Mouse (Mus musculus) MEL (cell line): ENCODE measurements around the gene Id3.

Source experiments
- CHD1 ChIP-seq: IDR thresholded peaks from 2 replicates; pipeline ENCODE4 v1.6.1; 2012; ENCODE audit warnings: low read depth, mild to moderate bottlenecking, inconsistent platforms, low read length, improper control_type of control experiment
- CTCF ChIP-seq, 3 experiments: IDR thresholded peaks in 2 of 3; conservative IDR thresholded peaks in 1 of 3; 2 replicates each; pipeline ENCODE4 v1.5.1; 2011 to 2012; ENCODE audit warnings: low read length in 3 of 3, low read depth in 2 of 3, mild to moderate bottlenecking in 2 of 3, improper control_type of control experiment in 1 of 3, inconsistent platforms in 1 of 3, mixed read lengths in 1 of 3, moderate library complexity in 1 of 3; ENCODE audit not compliant: control insufficient read depth in 1 of 3, insufficient read depth in 1 of 3, poor library complexity in 1 of 3, severe bottlenecking in 1 of 3
- EP300 ChIP-seq, 2 experiments: IDR thresholded peaks; 2 replicates each; pipeline ENCODE4 v1.6.1; 2011; ENCODE audit warnings: improper control_type of control experiment in 2 of 2, low read length in 2 of 2, low read depth in 1 of 2, mild to moderate bottlenecking in 1 of 2
- MAFK ChIP-seq: IDR thresholded peaks from 2 replicates; pipeline ENCODE4 v1.6.1; 2011; ENCODE audit warnings: low read depth, mild to moderate bottlenecking, low read length, improper control_type of control experiment, borderline replicate concordance
- POLR2A ChIP-seq, 2 experiments: IDR thresholded peaks; 2 replicates each; pipeline ENCODE4 v1.6.1; 2011 to 2012; ENCODE audit warnings: low read length in 2 of 2, mild to moderate bottlenecking in 2 of 2, control low read depth in 1 of 2, improper control_type of control experiment in 1 of 2, low read depth in 1 of 2, moderate library complexity in 1 of 2; ENCODE audit not compliant: control insufficient read depth in 1 of 2, insufficient read depth in 1 of 2, poor library complexity in 1 of 2
- POLR2AphosphoS2 ChIP-seq: IDR thresholded peaks from 2 replicates; pipeline ENCODE4 v1.6.1; 2011; ENCODE audit warnings: low read length, improper control_type of control experiment
- TAL1 ChIP-seq: IDR thresholded peaks from 2 replicates; pipeline ENCODE4 v1.6.1; 2012; ENCODE audit warnings: mild to moderate bottlenecking, inconsistent platforms, low read length, moderate library complexity, mixed read lengths

- no peak for TF ChIP-seq MAFK
- TF ChIP-seq POLR2A (IDR thresholded peaks at IDR 0.05; ENCODE audit: control insufficient read depth in 1 of 2, insufficient read depth in 1 of 2, low read depth in 1 of 2, low read length in 2 of 2, poor library complexity in 1 of 2): no peak
- TF ChIP-seq CHD1: no peak
- TF ChIP-seq POLR2AphosphoS2: no peak
- TF ChIP-seq CTCF (IDR thresholded peaks at IDR 0.05 in 2 of 3, conservative IDR thresholded peaks at IDR 0.05 in 1 of 3; ENCODE audit: control insufficient read depth in 1 of 3, insufficient read depth in 1 of 3, low read depth in 2 of 3, low read length in 3 of 3, poor library complexity in 1 of 3, severe bottlenecking in 1 of 3): no peak
- TF ChIP-seq TAL1: no peak
- TF ChIP-seq EP300 (IDR thresholded peaks at IDR 0.05; ENCODE audit: low read depth in 1 of 2, low read length in 2 of 2): no peak
Observed at GRCm38 (mm10) chr4:136120041-136120440, 23.3 kb upstream of the Id3 start.
